Mouse (Mus musculus): ENCODE results near the gene Epb42. TPM values are rescaled to one million over a fixed set of nuclear protein-coding genes. Genes with fewer than 3 reads are reported as not detected.
"Not testable (repeated sequence)": the region's sequence is repeated elsewhere in the genome, so short reads cannot be mapped to it uniquely, and the experiment has no call there.

The Epb42 gene
- total RNA-seq, 2 experiments from 2014 or later: 2.9 to 6.6 TPM

DNA sequence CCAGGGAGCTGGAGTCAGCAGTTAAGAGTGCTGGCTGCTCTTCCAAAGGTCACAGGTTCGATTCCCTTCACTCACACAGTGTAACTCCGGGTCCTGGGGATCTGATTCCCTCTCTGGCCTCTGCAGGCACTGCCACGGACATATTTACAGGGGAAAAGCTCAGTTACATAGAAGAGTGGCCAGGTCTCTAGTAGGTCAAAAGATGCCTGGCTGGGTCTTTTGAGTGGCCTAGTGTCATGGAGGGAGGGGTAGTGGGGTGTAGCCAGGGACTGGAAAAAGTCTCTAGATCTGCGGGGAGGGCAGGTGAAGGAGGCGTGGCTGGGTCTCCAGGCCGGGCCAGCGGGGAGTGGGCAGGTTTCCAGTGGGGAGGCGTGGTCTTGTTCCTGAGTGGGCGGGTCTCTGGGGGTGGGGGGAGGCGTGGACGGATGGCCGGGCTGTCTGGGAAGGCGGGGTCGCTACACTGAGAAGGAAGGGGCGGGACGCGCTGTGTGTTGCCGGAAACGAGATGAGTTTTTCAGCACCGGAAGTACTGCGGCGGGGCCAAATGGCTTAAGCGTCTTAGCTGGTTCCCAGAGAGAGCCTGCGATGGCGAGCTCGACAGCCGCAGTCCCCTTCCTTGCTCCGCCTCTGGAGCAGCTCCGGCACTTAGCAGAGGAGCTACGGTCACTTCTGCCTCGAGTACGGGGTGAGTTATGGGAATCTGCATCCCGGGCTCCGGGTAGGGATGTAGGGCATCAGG is 28.8 kb downstream of the Epb42 start, which contains the start of gene Ccndbp1:
Ccndbp1 (plus strand) TSS at position 479 of the 739 bp plus-strand sequence.
- DNase-seq: peak; percentile 97

GRCm38 (mm10) chr2:121006986-121007385 is 29.9 kb downstream of the Epb42 start:
- no peak for DNase-seq

- no peak for DNase-seq
Measured at GRCm38 (mm10) chr2:121004018-121004811, 32.7 kb downstream of the Epb42 start.

GRCm38 (mm10) chr2:121003586-121003985 is 33.3 kb downstream of the Epb42 start:
- no peak for DNase-seq

GRCm38 (mm10) chr2:120998863-120999262 is 38.0 kb downstream of the Epb42 start:
- DNase-seq: no peak

GRCm38 (mm10) chr2:120996607-120997006 is 40.3 kb downstream of the Epb42 start:
- DNase-seq: not testable (repeated sequence)

GRCm38 (mm10) chr2:120991196-120991595 is 45.7 kb downstream of the Epb42 start:
- no peak for DNase-seq

DNA sequence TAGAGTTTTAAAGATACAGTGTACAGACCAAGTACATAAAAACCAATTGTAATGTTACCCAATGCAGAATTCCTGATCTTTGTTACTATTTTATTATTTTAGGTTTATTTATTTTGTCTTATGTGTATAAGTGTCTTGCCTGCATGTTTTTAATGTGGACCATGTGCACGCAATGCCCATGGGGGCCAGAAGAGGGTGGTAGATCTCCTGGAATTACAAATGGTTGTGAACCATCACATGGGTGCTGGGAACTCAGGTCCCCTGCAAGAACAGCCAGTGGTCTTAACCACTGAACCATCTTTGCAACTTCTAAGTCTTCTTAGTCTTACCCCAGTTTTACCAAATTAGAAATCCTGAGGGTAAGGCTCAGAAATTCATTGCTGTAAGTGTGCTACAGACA is 51.6 kb downstream of the Epb42 start:
- no peak for DNase-seq

GRCm38 (mm10) chr2:120983611-120984010 is 53.3 kb downstream of the Epb42 start:
- no peak for DNase-seq

- no peak for DNase-seq
Measured at GRCm38 (mm10) chr2:120980861-120981260, 56.0 kb downstream of the Epb42 start.

GRCm38 (mm10) chr2:120979819-120980218 is 57.1 kb downstream of the Epb42 start:
- no peak for DNase-seq

DNA sequence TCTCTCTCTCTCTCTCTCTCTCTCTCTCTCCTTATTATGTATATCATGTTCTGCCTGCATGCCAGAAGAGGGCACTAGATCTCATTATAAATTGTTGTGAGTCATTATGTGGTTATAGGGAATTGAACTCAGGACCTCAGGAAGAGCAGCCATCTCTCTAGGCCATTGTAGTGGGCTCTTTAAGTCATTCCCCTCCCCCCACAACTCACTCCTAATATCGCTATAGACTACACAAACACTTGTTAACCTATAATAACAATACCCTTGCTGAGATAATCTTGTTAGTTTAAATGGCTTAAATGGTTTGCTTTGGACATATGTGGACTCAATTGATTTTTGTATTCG is 58.2 kb downstream of the Epb42 start:
- DNase-seq: no peak

- no peak for DNase-seq
Measured at GRCm38 (mm10) chr2:120977926-120978692, 58.8 kb downstream of the Epb42 start.

GRCm38 (mm10) chr2:120976990-120977925 is 59.6 kb downstream of the Epb42 start, which contains the start of gene Tmem62:
Gene Tmem62, plus strand, starts transcription at chr2:120977017.
- peak; percentile 80 for DNase-seq

DNA sequence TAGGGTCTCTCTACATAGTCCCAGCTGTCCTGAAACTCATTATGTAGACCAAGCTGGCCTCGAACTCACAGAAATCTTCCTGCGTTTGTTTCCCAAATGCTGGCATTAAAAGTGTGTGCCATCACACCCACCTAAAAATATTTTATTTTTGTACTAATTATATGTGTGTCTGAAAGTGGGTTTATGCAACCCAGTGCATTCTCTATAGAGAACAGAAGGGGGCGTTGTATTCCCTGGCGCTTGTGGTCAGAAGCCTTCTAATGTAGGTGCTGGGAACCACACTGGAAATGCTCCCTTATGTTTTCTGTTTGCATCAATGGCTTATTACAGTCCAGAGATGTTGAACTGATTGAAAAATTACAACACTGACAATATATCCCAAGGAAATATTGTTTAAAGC is 60.6 kb downstream of the Epb42 start:
- DNase-seq: no peak

GRCm38 (mm10) chr2:120972964-120973363 is 63.9 kb downstream of the Epb42 start:
- peak; percentile 16 for DNase-seq

DNA sequence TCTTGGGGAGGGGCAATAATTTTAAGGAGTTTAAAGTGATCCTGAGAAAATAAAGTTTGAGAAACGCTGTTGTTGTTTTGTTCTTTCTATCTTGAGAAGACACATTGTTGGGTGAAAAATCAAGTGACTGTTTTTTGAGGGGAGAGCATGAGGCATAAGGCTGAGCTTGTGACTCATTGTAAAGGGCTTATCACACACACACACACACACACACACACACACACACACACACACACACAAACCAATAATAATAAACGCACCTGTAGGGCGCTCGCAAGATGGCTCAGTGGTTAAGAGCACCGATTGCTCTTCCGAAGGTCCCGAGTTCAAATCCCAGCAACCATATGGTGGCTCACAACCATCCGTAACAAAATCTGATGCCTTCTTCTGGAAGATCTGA is 64.6 kb downstream of the Epb42 start:
- DNase-seq: not testable (repeated sequence)

- no peak for DNase-seq
Measured at GRCm38 (mm10) chr2:120971766-120972165, 65.1 kb downstream of the Epb42 start.

GRCm38 (mm10) chr2:120970559-120971080 is 66.3 kb downstream of the Epb42 start, which contains the start of gene Ubr1:
Gene Ubr1, minus strand, starts transcription at chr2:120970715.
- DNase-seq: peak; percentile 90

- DNase-seq: peak; percentile 23
Measured at GRCm38 (mm10) chr2:120970045-120970539, 66.8 kb downstream of the Epb42 start.
